Mouse (Mus musculus) CH12.LX (cell line): ENCODE results near the gene 1600012H06Rik. TPM values are rescaled to one million over a fixed set of nuclear protein-coding genes. Genes with fewer than 3 reads are reported as not detected.

Experiments
- DNase-seq: peaks from one replicate; pipeline ENCODE4 v3.0.0-alpha.2; 2013; ENCODE audit errors: extremely low read depth
- H3K27ac ChIP-seq: 2 replicates; pipeline ENCODE4 v1.5.1; 2012; ENCODE audit warnings: low read depth, mild to moderate bottlenecking, control low read depth, moderate library complexity; ENCODE audit not compliant: insufficient read depth
- H3K27me3 ChIP-seq: replicated peaks from 2 replicates; pipeline ENCODE3; 2012; ENCODE audit warnings: inconsistent platforms
- H3K36me3 ChIP-seq, 2 experiments: replicated peaks in 1 of 2; 2 replicates each; pipeline versions ENCODE3 to v1.6.1; 2012; ENCODE audit warnings: inconsistent platforms in 1 of 2, low read length in 1 of 2, mild to moderate bottlenecking in 1 of 2, mixed read lengths in 1 of 2, moderate library complexity in 1 of 2; ENCODE audit not compliant: control insufficient read depth in 1 of 2, insufficient read depth in 1 of 2
- H3K4me1 ChIP-seq, 2 experiments: 2 replicates each; pipeline ENCODE4 v1.6.1; 2012; ENCODE audit warnings: inconsistent platforms in 1 of 2, moderate library complexity in 1 of 2; ENCODE audit not compliant: insufficient read depth in 2 of 2, control insufficient read depth in 1 of 2
- H3K4me2 ChIP-seq: 2 replicates; pipeline ENCODE4 v1.6.1; 2012; ENCODE audit warnings: low read depth, mild to moderate bottlenecking, control low read depth; ENCODE audit not compliant: poor library complexity, insufficient read depth, severe bottlenecking
- H3K4me3 ChIP-seq, 3 experiments: fragments of 150-350 bp in 1 of 3; sonication (generic) in 1 of 3; replicated peaks in 1 of 3; 2 replicates each; pipeline versions ENCODE3 to v1.5.1; 2011 to 2012; ENCODE audit warnings: low read depth in 2 of 3, low read length in 2 of 3, mild to moderate bottlenecking in 2 of 3, moderate library complexity in 2 of 3, control low read depth in 1 of 3, improper control_type of control experiment in 1 of 3, inconsistent platforms in 1 of 3, mixed read lengths in 1 of 3; ENCODE audit not compliant: poor library complexity in 1 of 3
- H3K79me2 ChIP-seq: replicated peaks from 2 replicates; pipeline ENCODE4 v1.6.1; 2012; ENCODE audit warnings: mild to moderate bottlenecking, moderate library complexity; ENCODE audit not compliant: control insufficient read depth, poor library complexity, insufficient read depth, severe bottlenecking; ENCODE audit errors: extremely low read depth
- H3K9ac ChIP-seq: 2 replicates; pipeline ENCODE4 v1.6.1; 2012; ENCODE audit warnings: low read depth, mild to moderate bottlenecking, control low read depth, moderate library complexity; ENCODE audit not compliant: insufficient read depth
- H3K9me3 ChIP-seq: replicated peaks from 2 replicates; pipeline ENCODE3; 2012; ENCODE audit warnings: low read length, inconsistent platforms, mixed read lengths
- CHD1 ChIP-seq: IDR thresholded peaks from 2 replicates; pipeline ENCODE4 v1.6.1; 2012; ENCODE audit warnings: low read depth, low read length, improper control_type of control experiment, inconsistent platforms
- E2F4 ChIP-seq: IDR thresholded peaks from 2 replicates; pipeline ENCODE4 v1.6.1; 2011; ENCODE audit warnings: low read depth, low read length, improper control_type of control experiment; ENCODE audit not compliant: insufficient replicate concordance
- EP300 ChIP-seq: IDR thresholded peaks from 2 replicates; pipeline ENCODE4 v1.6.1; 2011; ENCODE audit warnings: low read length, improper control_type of control experiment
- ETS1 ChIP-seq: conservative IDR thresholded peaks from 2 replicates; pipeline ENCODE4 v1.6.1; 2012; ENCODE audit warnings: low read depth, mild to moderate bottlenecking, inconsistent platforms, low read length, improper control_type of control experiment, moderate library complexity
- HCFC1 ChIP-seq: IDR thresholded peaks from 2 replicates; pipeline ENCODE4 v1.6.1; 2012; ENCODE audit warnings: low read depth, mild to moderate bottlenecking, inconsistent platforms, low read length, improper control_type of control experiment
- JUND ChIP-seq: conservative IDR thresholded peaks from 2 replicates; pipeline ENCODE4 v1.6.1; 2011; ENCODE audit warnings: low read depth, low read length, improper control_type of control experiment
- KAT2A ChIP-seq: IDR thresholded peaks from 2 replicates; pipeline ENCODE4 v1.6.1; 2012; ENCODE audit warnings: low read length, improper control_type of control experiment, inconsistent platforms; ENCODE audit not compliant: insufficient replicate concordance
- MAFK ChIP-seq: IDR thresholded peaks from 2 replicates; pipeline ENCODE4 v1.6.1; 2011; ENCODE audit warnings: low read length, improper control_type of control experiment; ENCODE audit not compliant: insufficient replicate concordance
- MAX ChIP-seq: IDR thresholded peaks from 2 replicates; pipeline ENCODE4 v1.6.1; 2011; ENCODE audit warnings: low read length, improper control_type of control experiment
- MAZ ChIP-seq: IDR thresholded peaks from 2 replicates; pipeline ENCODE4 v1.6.1; 2012; ENCODE audit warnings: low read depth, mild to moderate bottlenecking, inconsistent platforms, low read length, improper control_type of control experiment, moderate library complexity
- MXI1 ChIP-seq: IDR thresholded peaks from 2 replicates; pipeline ENCODE4 v1.6.1; 2011; ENCODE audit warnings: mild to moderate bottlenecking, low read depth, low read length, improper control_type of control experiment
- MYC ChIP-seq: IDR thresholded peaks from 2 replicates; pipeline ENCODE4 v1.6.1; 2011; ENCODE audit warnings: low read depth, mild to moderate bottlenecking, improper control_type of control experiment, low read length
- NELFE ChIP-seq: IDR thresholded peaks from 2 replicates; pipeline ENCODE4 v1.6.1; 2011; ENCODE audit warnings: low read depth, low read length, improper control_type of control experiment
- NRF1 ChIP-seq: IDR thresholded peaks from 2 replicates; pipeline ENCODE4 v1.6.1; 2014; ENCODE audit warnings: low read depth, mild to moderate bottlenecking, inconsistent platforms, low read length, improper control_type of control experiment, moderate library complexity
- PAX5 ChIP-seq: IDR thresholded peaks from 2 replicates; pipeline ENCODE4 v1.6.1; 2012; ENCODE audit warnings: low read length, inconsistent platforms, mixed read lengths
- POLR2A ChIP-seq: IDR thresholded peaks from 2 replicates; pipeline ENCODE4 v1.6.1; 2011; ENCODE audit warnings: low read depth, mild to moderate bottlenecking, improper control_type of control experiment, low read length
- POLR2AphosphoS2 ChIP-seq: IDR thresholded peaks from 2 replicates; pipeline ENCODE4 v1.6.1; 2011; ENCODE audit warnings: low read depth, low read length, improper control_type of control experiment
- SIN3A ChIP-seq: IDR thresholded peaks from 2 replicates; pipeline ENCODE4 v1.6.1; 2012; ENCODE audit warnings: low read length, improper control_type of control experiment, inconsistent platforms
- TBP ChIP-seq: conservative IDR thresholded peaks from 2 replicates; pipeline ENCODE4 v1.6.1; 2011; ENCODE audit warnings: low read depth, low read length, improper control_type of control experiment
- TCF12 ChIP-seq: IDR thresholded peaks from 2 replicates; pipeline ENCODE4 v1.6.1; 2014; ENCODE audit warnings: low read depth, mild to moderate bottlenecking, inconsistent platforms, low read length, improper control_type of control experiment
- USF2 ChIP-seq: conservative IDR thresholded peaks from 2 replicates; pipeline ENCODE4 v1.6.1; 2011; ENCODE audit warnings: low read depth, low read length, improper control_type of control experiment
- ZMIZ1 ChIP-seq: IDR thresholded peaks from 2 replicates; pipeline ENCODE4 v1.6.1; 2012; ENCODE audit warnings: low read depth, mild to moderate bottlenecking, inconsistent platforms, low read length, improper control_type of control experiment
- ZNF384 ChIP-seq: IDR thresholded peaks from 2 replicates; pipeline ENCODE4 v1.6.1; 2012; ENCODE audit warnings: low read depth, low read length, improper control_type of control experiment, inconsistent platforms
- dilution Hi-C: fragments of 300-500 bp; cut with MboI; formaldehyde crosslinking; loops from 2 replicates; pipeline ENCODE4 v1.14.3; 2020; ENCODE audit warnings: low sequenced_read_pairs; ENCODE audit not compliant: extremely low pct_unique_long_range_greater_than_20kb, extremely low pct_ligation_motif_present
- in situ Hi-C: fragments of 300-500 bp; cut with MboI; formaldehyde crosslinking; loops from 3 replicates; pipeline ENCODE4 v1.14.3; 2019; ENCODE audit warnings: low sequenced_read_pairs, low pct_ligation_motif_present, low pct_unique_long_range_greater_than_20kb, mixed read lengths
- polyA plus RNA-seq: library from polyadenylated mRNA; unstranded; fragments of >175 nt; gene quantifications from 2 replicates; pipeline ENCODE4 v1.2.1, GENCODE M21; 2012; ENCODE audit warnings: low read depth; ENCODE audit not compliant: insufficient read length
- total RNA-seq, 2 experiments: library from RNA; depleted of rRNA; stranded (reverse); fragments of 300-350 nt in 1 of 2; fragments of >200 nt in 1 of 2; gene quantifications; 2 replicates each; pipeline ENCODE4 v1.2.3; 2012 to 2014

Gene 1600012H06Rik
- total and polyA plus RNA-seq, 3 experiments: 5.4 to 12.4 (median 10.6) TPM

- Histone ChIP-seq H3K4me3 (peak overlapping the region; percentile 57 to 95 (median 94)), H3K79me2 (peaks cover 50% of the 10 kb centered on the region), H3K27ac (no peak overlapping the region), H3K9ac (peak overlapping the region; percentile 95), H3K4me2 (peak overlapping the region; percentile 91), H3K36me3 (peaks cover 26 to 45% of the 10 kb centered on the region in 2 experiments), H3K4me1 (peaks cover 10 to 46% of the 10 kb centered on the region in 2 experiments), H3K9me3 (no peaks in the 10 kb centered on the region), H3K27me3 (no peaks in the 10 kb centered on the region)
- no peak for DNase-seq
- in situ Hi-C loops: no loop called here
- dilution Hi-C loops: no loop called here
- no peak for TF ChIP-seq ZNF384
- TF ChIP-seq NRF1: no peak
- no peak for TF ChIP-seq JUND
- TF ChIP-seq EP300: no peak
- no peak for TF ChIP-seq POLR2AphosphoS2
- TF ChIP-seq TBP: no peak
- TF ChIP-seq E2F4: no peak
These were observed 15.8 kb downstream of the 1600012H06Rik start for GRCm38 (mm10) chr17:14958686-14959327.

GRCm38 (mm10) chr17:14959979-14960378, 17.0 kb downstream of the 1600012H06Rik start:
- TF ChIP-seq POLR2A (peak; percentile 62), MAZ (no peak), SIN3A (peak; percentile 91), POLR2AphosphoS2 (no peak), CHD1 (peak; percentile 96), NELFE (no peak), MYC (peak; percentile 50; the same call in 1 of the 2 replicates), MAFK (peak; percentile 32; the same call in 1 of the 2 replicates), HCFC1 (no peak), TCF12 (peak; percentile 47; the same call in 1 of the 2 replicates), USF2 (no peak), TBP (0 out of 2 replicates have a peak, but pooled peaks have one; percentile 45), ZMIZ1 (0 out of 2 replicates have a peak, but pooled peaks have one; percentile 53), PAX5 (no peak), KAT2A (0 out of 2 replicates have a peak, but pooled peaks have one; percentile 36), ETS1 (peak; percentile 12; the same call in 1 of the 2 replicates), MXI1 (peak; percentile 87), MAX (peak; percentile 63; the same call in 1 of the 2 replicates)
- Histone ChIP-seq H3K4me3 (peak overlapping the region; percentile 71 to 95 (median 94)), H3K4me2 (peak overlapping the region; percentile 12), H3K79me2 (peaks cover 42% of the 10 kb centered on the region), H3K36me3 (peaks cover 17 to 34% of the 10 kb centered on the region in 2 experiments), H3K9me3 (no peaks in the 10 kb centered on the region), H3K27ac (no peak overlapping the region), H3K4me1 (peaks cover 5 to 35% of the 10 kb centered on the region in 2 experiments), H3K27me3 (no peaks in the 10 kb centered on the region), H3K9ac (peak overlapping the region; percentile 95)
- dilution Hi-C loops (no loop called here), in situ Hi-C loops (no loop called here)
- DNase-seq: peak; percentile 80
